9 mouse cellular contexts compared by ENCODE assay signal in the genomic region with DNA sequence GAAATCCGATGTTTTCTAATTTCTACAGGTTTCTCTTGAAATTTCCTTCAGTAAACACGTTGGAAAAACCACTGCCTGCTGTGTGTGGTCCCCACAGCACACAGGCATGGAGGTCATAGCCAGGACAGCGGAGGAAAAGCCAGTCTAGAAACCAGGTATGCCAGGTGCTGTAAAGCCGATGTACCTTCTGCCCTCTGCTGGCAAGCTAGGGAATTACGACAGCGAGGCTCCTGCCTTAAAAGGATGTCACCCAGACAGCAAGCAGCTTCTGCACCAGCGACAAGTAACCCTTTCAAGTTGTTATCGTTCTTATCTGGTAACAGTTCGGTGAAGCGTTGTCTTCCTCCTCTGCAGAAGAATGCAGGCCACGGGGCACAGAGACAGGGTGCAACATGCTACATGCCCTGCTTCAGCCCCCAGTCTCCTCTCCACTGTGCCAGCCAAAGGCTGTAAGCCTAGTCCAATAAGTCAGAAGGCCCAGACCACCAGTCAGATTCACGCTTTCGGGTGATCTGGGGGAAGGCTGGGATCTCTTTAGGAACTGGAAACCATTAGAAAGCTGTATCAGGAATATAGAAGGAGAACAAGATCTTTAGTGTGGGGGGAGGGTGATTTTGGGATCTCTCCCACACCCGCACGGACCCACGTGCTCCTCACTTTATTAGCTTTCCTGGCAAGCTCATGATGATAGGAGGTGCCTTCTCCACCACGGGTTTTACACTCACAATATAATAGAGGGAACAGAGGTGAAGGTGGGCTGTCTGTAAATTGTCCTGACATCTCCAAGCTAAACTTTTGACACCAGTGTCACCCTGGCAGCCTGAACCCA.
DNase-seq lines count a peak whose midpoint lies in the region; ATAC-seq and TF ChIP-seq lines count a peak whose summit lies in the region.
"Had no signal": no experiment of that assay in that cellular context is flagged by ENCODE, and none has a peak within 500 bp of the region (broad histone marks: within the 10 kb centered on the region; RNA-seq: fewer than 3 reads in every experiment).

No protein-coding gene starts in this region.

- DNase-seq in hindbrain, embryonic 14.5 days (ENCODE audit: low spot score) = peak; percentile 88
- peak; percentile 43 for DNase-seq in cerebellum, adult 8-10 months
- peak; percentile 70 for DNase-seq in gastrocnemius, adult 2 months
- peak; percentile 37 to 79 for DNase-seq in kidney, adult 8-10 months
- DNase-seq in limb, embryonic 10.5 days (ENCODE audit: low spot score) = peak; percentile 86

- WGBS in hindbrain, embryonic 14.5 days = 40% methylated on average over 17 of the region's 17 CpGs
- WGBS in hindbrain, embryonic 16.5 days = 39% methylated on average over 17 of the region's 17 CpGs
- WGBS in limb, embryonic 10.5 days = 16% methylated on average over 17 of the region's 17 CpGs
- WGBS in neural tube, embryonic 12.5 days = 34% methylated on average over 17 of the region's 17 CpGs

- intact Hi-C loops in gastrocnemius, adult 2 months (cut with DNase I) = no loop called here

- no peak overlapping the region for H3K27ac ChIP-seq in hindbrain, embryonic 14.5 days
- no peak overlapping the region for H3K27ac ChIP-seq in hindbrain, embryonic 16.5 days (ENCODE audit: low read depth, low read length)
- no peak overlapping the region for H3K27ac ChIP-seq in gastrocnemius, adult 2 months
- H3K27ac ChIP-seq in limb, embryonic 10.5 days = peak overlapping the region; percentile 70; the same call in 1 of the 2 replicates
- 0 out of 2 replicates have a peak overlapping the region, but pooled peaks have one; percentile 17 for H3K27ac ChIP-seq in neural tube, embryonic 12.5 days
- H3K27ac ChIP-seq in testis, adult 2 months (ENCODE audit: control insufficient read depth, insufficient read depth, low read depth, low read length) = no peak overlapping the region
- H3K27ac ChIP-seq: embryonic facial prominence, embryonic 12.5 days had no signal

- no peak for TF ChIP-seq POLR2A in testis, adult 2 months (IDR thresholded peaks at IDR 0.05; ENCODE audit: control insufficient read depth, low read depth, low read length)

- H3K4me1 ChIP-seq in hindbrain, embryonic 14.5 days (replicated peaks; ENCODE audit: control insufficient read depth, insufficient read depth, low read length) = no peaks in the 10 kb centered on the region
- H3K4me1 ChIP-seq in hindbrain, embryonic 16.5 days (ENCODE audit: control insufficient read depth, insufficient read depth, low read depth, low read length) = no peaks in the 10 kb centered on the region
- peaks cover 35% of the 10 kb centered on the region for H3K4me1 ChIP-seq in limb, embryonic 10.5 days
- peaks cover 7% of the 10 kb centered on the region; the same call in 1 of the 2 replicates for H3K4me1 ChIP-seq in neural tube, embryonic 12.5 days
- H3K4me1 ChIP-seq in testis, adult 2 months (ENCODE audit: control insufficient read depth, insufficient read depth, low read length) = no peaks in the 10 kb centered on the region; the same call in none of the 2 replicates
- H3K4me1 ChIP-seq: embryonic facial prominence, embryonic 12.5 days had no signal

- H3K9ac ChIP-seq in hindbrain, embryonic 14.5 days = no peak overlapping the region
- H3K9ac ChIP-seq in hindbrain, embryonic 16.5 days (ENCODE audit: low read depth, low read length) = no peak overlapping the region
- no peak overlapping the region for H3K9ac ChIP-seq in neural tube, embryonic 12.5 days
- H3K9ac ChIP-seq: embryonic facial prominence, embryonic 12.5 days had no signal

- ATAC-seq in hindbrain, embryonic 14.5 days (ENCODE audit: low FRiP score) = no peak
- ATAC-seq in hindbrain, embryonic 16.5 days = no peak
- ATAC-seq in neural tube, embryonic 12.5 days (ENCODE audit: low FRiP score, low read depth) = no peak

- no peak overlapping the region for H3K4me2 ChIP-seq in hindbrain, embryonic 14.5 days (replicated peaks)
- H3K4me2 ChIP-seq in hindbrain, embryonic 16.5 days (ENCODE audit: low read length) = no peak overlapping the region
- H3K4me2 ChIP-seq in neural tube, embryonic 12.5 days (replicated peaks) = 0 out of 2 replicates have a peak overlapping the region, but pooled peaks have one; percentile 15
- H3K4me2 ChIP-seq: embryonic facial prominence, embryonic 12.5 days had no signal

- peak; percentile 83 for TF ChIP-seq CTCF in gastrocnemius, adult 2 months (IDR thresholded peaks at IDR 0.05)
- peak; percentile 98; the same call in 1 of the 2 replicates for TF ChIP-seq CTCF in testis, adult 2 months (IDR thresholded peaks at IDR 0.05; ENCODE audit: control insufficient read depth, insufficient read depth, insufficient replicate concordance, low read depth, low read length)

- H3K27me3 ChIP-seq in hindbrain, embryonic 14.5 days (ENCODE audit: control insufficient read depth, insufficient read depth, low read length) = no peaks in the 10 kb centered on the region
- 0 out of 2 replicates have a peak, but pooled peaks cover 2% of the 10 kb centered on the region for H3K27me3 ChIP-seq in hindbrain, embryonic 16.5 days (replicated peaks; ENCODE audit: control insufficient read depth, insufficient read depth, low read length)
- H3K27me3 ChIP-seq in limb, embryonic 10.5 days (ENCODE audit: low read depth, poor library complexity, severe bottlenecking) = peaks cover 84% of the 10 kb centered on the region
- no peaks in the 10 kb centered on the region for H3K27me3 ChIP-seq in neural tube, embryonic 12.5 days (replicated peaks)
- H3K27me3 ChIP-seq in testis, adult 2 months (ENCODE audit: control insufficient read depth, insufficient read depth, low read length) = no peaks in the 10 kb centered on the region
- H3K27me3 ChIP-seq: embryonic facial prominence, embryonic 12.5 days had no signal

- no peaks in the 10 kb centered on the region for H3K36me3 ChIP-seq in hindbrain, embryonic 14.5 days (replicated peaks; ENCODE audit: control insufficient read depth, insufficient read depth)
- no peaks in the 10 kb centered on the region for H3K36me3 ChIP-seq in hindbrain, embryonic 16.5 days (ENCODE audit: control insufficient read depth, insufficient read depth, low read length)
- no peaks in the 10 kb centered on the region for H3K36me3 ChIP-seq in limb, embryonic 10.5 days
- no peaks in the 10 kb centered on the region for H3K36me3 ChIP-seq in neural tube, embryonic 12.5 days
- H3K36me3 ChIP-seq in testis, adult 2 months (ENCODE audit: control insufficient read depth, insufficient read depth, low read length) = no peaks in the 10 kb centered on the region
- H3K36me3 ChIP-seq: embryonic facial prominence, embryonic 12.5 days had no signal

- H3K9me3 ChIP-seq in hindbrain, embryonic 14.5 days (ENCODE audit: control insufficient read depth, low read length) = no peaks in the 10 kb centered on the region
- no peaks in the 10 kb centered on the region for H3K9me3 ChIP-seq in hindbrain, embryonic 16.5 days (ENCODE audit: control insufficient read depth, low read length)
- no peaks in the 10 kb centered on the region for H3K9me3 ChIP-seq in limb, embryonic 10.5 days (replicated peaks)
- no peaks in the 10 kb centered on the region for H3K9me3 ChIP-seq in neural tube, embryonic 12.5 days
- H3K9me3 ChIP-seq: embryonic facial prominence, embryonic 12.5 days had no signal

- H3K4me3 ChIP-seq in hindbrain, embryonic 14.5 days (replicated peaks; ENCODE audit: low read length) = no peak overlapping the region
- no peak overlapping the region for H3K4me3 ChIP-seq in hindbrain, embryonic 16.5 days (ENCODE audit: low read length)
- H3K4me3 ChIP-seq in gastrocnemius, adult 2 months = no peak overlapping the region
- H3K4me3 ChIP-seq in limb, embryonic 10.5 days = 0 out of 2 replicates have a peak overlapping the region, but pooled peaks have one; percentile 15
- no peak overlapping the region for H3K4me3 ChIP-seq in neural tube, embryonic 12.5 days
- H3K4me3 ChIP-seq in testis, adult 2 months (ENCODE audit: control insufficient read depth, low read depth, low read length) = no peak overlapping the region
- H3K4me3 ChIP-seq: embryonic facial prominence, embryonic 12.5 days had no signal

Comparison
In these comparisons a context has a peak if more than half of its experiments do, and no peak if none do; other contexts are left out.
1. H3K27ac ChIP-seq: peak in limb, embryonic 10.5 days (single experiment) and neural tube, embryonic 12.5 days (single experiment); none in hindbrain, embryonic 14.5 days (single experiment), hindbrain, embryonic 16.5 days (single experiment), gastrocnemius, adult 2 months (single experiment) and testis, adult 2 months (single experiment).
2. Peak in every context shown above with its lines, with median percentiles within 50 percentile points of each other: DNase-seq.